Mouse (Mus musculus) kidney, embryonic 14.5 days (tissue): Measurements from ENCODE around the gene Uap1. TPM values are rescaled to one million over a fixed set of nuclear protein-coding genes. Genes with fewer than 3 reads are reported as not detected.

ENCODE experiments used
- ATAC-seq: fragments of 200-750 bp; cut with Nextera tagmentation; 2 replicates; pipeline ENCODE4 v1.8.0; 2017; ENCODE audit warnings: moderate number of reproducible peaks, mild to moderate bottlenecking, moderate TSS enrichment, moderate library complexity; ENCODE audit not compliant: low FRiP score, low TSS enrichment
- H3K27ac ChIP-seq: fragments of 300-500 bp; sonication (generic); 2 replicates; pipeline ENCODE4 v1.5.1; 2014; ENCODE audit warnings: low read depth, mild to moderate bottlenecking, low read length, moderate library complexity, mixed read lengths
- H3K27me3 ChIP-seq: fragments of 300-500 bp; sonication (generic); 2 replicates; pipeline ENCODE4 v1.6.1; 2014; ENCODE audit warnings: mild to moderate bottlenecking, low read length; ENCODE audit not compliant: control insufficient read depth, insufficient read depth
- H3K36me3 ChIP-seq: fragments of 300-500 bp; sonication (generic); 2 replicates; pipeline ENCODE4 v1.6.1; 2014; ENCODE audit warnings: low read length, mixed read lengths; ENCODE audit not compliant: control insufficient read depth, insufficient read depth
- H3K4me1 ChIP-seq: fragments of 300-500 bp; sonication (generic); 2 replicates; pipeline ENCODE4 v1.6.1; 2014; ENCODE audit warnings: low read length, mixed read lengths; ENCODE audit not compliant: control insufficient read depth, insufficient read depth
- H3K4me2 ChIP-seq: fragments of 300-500 bp; sonication (generic); replicated peaks from 2 replicates; pipeline ENCODE4 v1.6.1; 2014; ENCODE audit warnings: low read depth, mild to moderate bottlenecking, low read length
- H3K4me3 ChIP-seq: fragments of 300-500 bp; sonication (generic); 2 replicates; pipeline ENCODE4 v1.5.1; 2014; ENCODE audit warnings: mild to moderate bottlenecking, low read length
- H3K9ac ChIP-seq: fragments of 300-500 bp; sonication (generic); 2 replicates; pipeline ENCODE4 v1.6.1; 2014; ENCODE audit warnings: low read depth, mild to moderate bottlenecking, low read length, moderate library complexity
- H3K9me3 ChIP-seq: fragments of 300-500 bp; sonication (generic); 2 replicates; pipeline ENCODE4 v1.6.1; 2016; ENCODE audit warnings: low read length; ENCODE audit not compliant: control insufficient read depth
- WGBS: fragments of 180-500 bp; shearing (Covaris S2); extraction: QIAGEN DNeasy Blood & Tissue Kit; methylation state at CpG from one replicate; pipeline ENCODE4 v1.1.7; 2014; 5-methylcytosine and 5-hydroxymethylcytosine counted together
- polyA plus RNA-seq: library from polyadenylated mRNA; unstranded; fragments of >200 nt; fragmentation: Nextera tagmentation; extraction: Ambion mirVana; gene quantifications from 2 replicates; pipeline ENCODE4 v1.2.1, GENCODE M21; 2014

Gene Uap1
- polyA plus RNA-seq, 1 experiment from 2014 or later, result 51.0 TPM

- H3K4me2 ChIP-seq, result no peak overlapping the region
- no peaks in the 10 kb centered on the region for H3K4me1 ChIP-seq
- 91% methylated on average over 6 of the region's 6 CpGs for WGBS
- peaks cover 72% of the 10 kb centered on the region for H3K36me3 ChIP-seq
- no peak overlapping the region for H3K9ac ChIP-seq
- ATAC-seq, result no peak
- H3K27ac ChIP-seq, result no peak overlapping the region
- no peaks in the 10 kb centered on the region for H3K27me3 ChIP-seq
- no peak overlapping the region for H3K4me3 ChIP-seq
- H3K9me3 ChIP-seq, result no peaks in the 10 kb centered on the region
These were observed 31.6 kb upstream of the Uap1 start for GRCm38 (mm10) chr1:170206395-170206794.

- Histone ChIP-seq H3K36me3 (peaks cover 67% of the 10 kb centered on the region), H3K4me1 (no peaks in the 10 kb centered on the region), H3K4me2 (no peak overlapping the region), H3K27ac (no peak overlapping the region), H3K4me3 (no peak overlapping the region), H3K9ac (no peak overlapping the region), H3K27me3 (no peaks in the 10 kb centered on the region), H3K9me3 (no peaks in the 10 kb centered on the region)
- ATAC-seq, result no peak
- WGBS, result 76% methylated on average over 3 of the region's 3 CpGs
These were observed 25.6 kb upstream of the Uap1 start for GRCm38 (mm10) chr1:170200379-170200778.

- Histone ChIP-seq H3K36me3 (peaks cover 78% of the 10 kb centered on the region), H3K4me2 (no peak overlapping the region), H3K4me3 (no peak overlapping the region), H3K27me3 (no peaks in the 10 kb centered on the region), H3K9ac (no peak overlapping the region), H3K4me1 (no peaks in the 10 kb centered on the region), H3K27ac (no peak overlapping the region), H3K9me3 (no peaks in the 10 kb centered on the region)
- no peak for ATAC-seq
- WGBS, result 94% methylated on average over 8 of the region's 8 CpGs
These were observed 21.5 kb upstream of the Uap1 start for GRCm38 (mm10) chr1:170196211-170196610.

- no peaks in the 10 kb centered on the region for H3K9me3 ChIP-seq
- no peaks in the 10 kb centered on the region for H3K4me1 ChIP-seq
- 97% methylated on average over 1 of the region's 1 CpGs for WGBS
- no peak overlapping the region for H3K4me3 ChIP-seq
- no peaks in the 10 kb centered on the region for H3K27me3 ChIP-seq
- no peak for ATAC-seq
- H3K4me2 ChIP-seq, result no peak overlapping the region
- H3K27ac ChIP-seq, result no peak overlapping the region
- peaks cover 43% of the 10 kb centered on the region for H3K36me3 ChIP-seq
- H3K9ac ChIP-seq, result no peak overlapping the region
These were observed 17.2 kb upstream of the Uap1 start for GRCm38 (mm10) chr1:170191925-170192324.

GRCm38 (mm10) chr1:170190225-170190624 is 15.5 kb upstream of the Uap1 start:
- no peaks in the 10 kb centered on the region for H3K4me1 ChIP-seq
- H3K9ac ChIP-seq, result no peak overlapping the region
- no peaks in the 10 kb centered on the region for H3K9me3 ChIP-seq

GRCm38 (mm10) chr1:170188601-170189000 is 13.8 kb upstream of the Uap1 start:
- peaks cover 13% of the 10 kb centered on the region for H3K36me3 ChIP-seq
- ATAC-seq, result no peak
- H3K27me3 ChIP-seq, result no peaks in the 10 kb centered on the region
- H3K9ac ChIP-seq, result no peak overlapping the region
- no peaks in the 10 kb centered on the region for H3K9me3 ChIP-seq
- H3K4me2 ChIP-seq, result no peak overlapping the region
- no peak overlapping the region for H3K4me3 ChIP-seq
- no peaks in the 10 kb centered on the region for H3K4me1 ChIP-seq
- H3K27ac ChIP-seq, result no peak overlapping the region
- WGBS, result 40% methylated on average over 11 of the region's 11 CpGs

More at GRCm38 (mm10) chr1:170190225-170190624, 15.5 kb upstream of the Uap1 start:
- 60% methylated on average over 4 of the region's 4 CpGs for WGBS
- Histone ChIP-seq H3K4me2 (no peak overlapping the region), H3K36me3 (peaks cover 26% of the 10 kb centered on the region), H3K4me3 (no peak overlapping the region), H3K27me3 (no peaks in the 10 kb centered on the region), H3K27ac (no peak overlapping the region)
- ATAC-seq, result no peak

GRCm38 (mm10) chr1:170186531-170186930 is 11.8 kb upstream of the Uap1 start:
- no peak for ATAC-seq
- H3K4me1 ChIP-seq, result no peaks in the 10 kb centered on the region

GRCm38 (mm10) chr1:170185137-170185536 is 10.4 kb upstream of the Uap1 start:
- Histone ChIP-seq H3K4me2 (no peak overlapping the region), H3K9me3 (no peaks in the 10 kb centered on the region), H3K9ac (no peak overlapping the region), H3K4me1 (no peaks in the 10 kb centered on the region), H3K27me3 (no peaks in the 10 kb centered on the region), H3K36me3 (no peaks in the 10 kb centered on the region), H3K27ac (no peak overlapping the region), H3K4me3 (no peak overlapping the region)
- ATAC-seq, result no peak
- WGBS, result 88% methylated on average over 3 of the region's 3 CpGs

More at GRCm38 (mm10) chr1:170186531-170186930, 11.8 kb upstream of the Uap1 start:
- Histone ChIP-seq H3K4me3 (no peak overlapping the region), H3K4me2 (no peak overlapping the region), H3K27me3 (no peaks in the 10 kb centered on the region), H3K27ac (no peak overlapping the region), H3K9me3 (no peaks in the 10 kb centered on the region), H3K9ac (no peak overlapping the region), H3K36me3 (no peaks in the 10 kb centered on the region)
- WGBS, result 85% methylated on average over 5 of the region's 5 CpGs

- H3K9me3 ChIP-seq, result no peaks in the 10 kb centered on the region
- no peak overlapping the region for H3K27ac ChIP-seq
These were observed 7.9 kb upstream of the Uap1 start for GRCm38 (mm10) chr1:170182706-170183105.

More at GRCm38 (mm10) chr1:170182706-170183105, 7.9 kb upstream of the Uap1 start:
- H3K4me2 ChIP-seq, result no peak overlapping the region
- H3K27me3 ChIP-seq, result no peaks in the 10 kb centered on the region
- no peaks in the 10 kb centered on the region for H3K36me3 ChIP-seq
- no peak overlapping the region for H3K4me3 ChIP-seq
- no peak overlapping the region for H3K9ac ChIP-seq
- ATAC-seq, result no peak
- no peaks in the 10 kb centered on the region for H3K4me1 ChIP-seq
